Mouse (Mus musculus): ENCODE results near the gene Gm49322.

DNA sequence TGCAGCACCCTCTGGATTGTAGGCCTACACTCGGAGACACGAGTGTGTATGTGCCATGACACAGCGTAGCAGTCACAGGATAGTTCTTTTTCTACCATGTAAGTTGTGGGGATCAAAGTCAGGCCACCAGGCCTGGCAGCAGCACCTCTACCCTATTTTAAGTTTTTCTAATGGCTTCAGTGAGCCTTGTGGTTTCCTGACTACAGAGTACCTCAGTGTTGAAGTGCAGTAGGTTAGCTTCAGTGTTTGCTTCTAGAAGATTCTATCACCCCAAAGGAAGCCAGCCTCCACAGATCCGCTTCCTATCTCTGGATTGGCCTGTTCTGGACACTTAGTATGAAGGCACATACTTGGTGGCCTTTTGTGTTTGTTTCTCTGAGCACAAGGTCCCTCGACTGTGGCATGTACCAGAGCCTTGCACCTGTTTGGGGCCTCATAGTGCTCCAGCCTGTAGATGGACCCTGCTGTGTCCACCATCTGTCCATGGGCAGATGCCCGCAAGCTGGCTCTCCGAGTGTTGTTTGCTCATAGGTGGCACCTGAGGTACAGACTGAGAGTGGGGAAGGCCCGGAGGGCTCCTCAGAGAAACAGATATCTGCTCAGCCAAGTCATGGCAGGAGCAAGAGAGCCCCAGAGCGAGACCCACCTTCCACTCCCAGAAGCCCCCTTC, 4.4 kb downstream of the Gm49322 start:
- TF ChIP-seq POLR2AphosphoS2 (IDR thresholded peaks at IDR 0.05; ENCODE audit: low read depth, low read length) (no peak), EP300 (IDR thresholded peaks at IDR 0.05; ENCODE audit: low read length) (no peak), ELF1 (IDR thresholded peaks at IDR 0.05; ENCODE audit: low read depth, low read length) (no peak), CTCF (conservative IDR thresholded peaks at IDR 0.05 in 1 of 2, IDR thresholded peaks at IDR 0.05 in 1 of 2; ENCODE audit: low read depth in 2 of 2, low read length in 2 of 2) (no peak), SMC3 (IDR thresholded peaks at IDR 0.05; ENCODE audit: low read depth, low read length) (no peak), RAD21 (IDR thresholded peaks at IDR 0.05; ENCODE audit: low read depth, low read length) (no peak), USF1 (IDR thresholded peaks at IDR 0.05; ENCODE audit: low read depth, low read length) (no peak), USF2 (conservative IDR thresholded peaks at IDR 0.05; ENCODE audit: low read depth, low read length) (no peak), MAX (IDR thresholded peaks at IDR 0.05; ENCODE audit: low read length) (no peak), POLR2A (IDR thresholded peaks at IDR 0.05; ENCODE audit: low read depth, low read length) (no peak), ZMIZ1 (IDR thresholded peaks at IDR 0.05; ENCODE audit: low read depth, low read length) (no peak)

Data from CH12.LX (cell line).